Mouse (Mus musculus): ENCODE measurements at regions not wholly inside any gene's neighbourhood (a gene's known extent, or its start where the extent isn't known, plus 50 kb on each side); places are given as distances from the start of the nearest gene placed in this dataset.

DNA sequence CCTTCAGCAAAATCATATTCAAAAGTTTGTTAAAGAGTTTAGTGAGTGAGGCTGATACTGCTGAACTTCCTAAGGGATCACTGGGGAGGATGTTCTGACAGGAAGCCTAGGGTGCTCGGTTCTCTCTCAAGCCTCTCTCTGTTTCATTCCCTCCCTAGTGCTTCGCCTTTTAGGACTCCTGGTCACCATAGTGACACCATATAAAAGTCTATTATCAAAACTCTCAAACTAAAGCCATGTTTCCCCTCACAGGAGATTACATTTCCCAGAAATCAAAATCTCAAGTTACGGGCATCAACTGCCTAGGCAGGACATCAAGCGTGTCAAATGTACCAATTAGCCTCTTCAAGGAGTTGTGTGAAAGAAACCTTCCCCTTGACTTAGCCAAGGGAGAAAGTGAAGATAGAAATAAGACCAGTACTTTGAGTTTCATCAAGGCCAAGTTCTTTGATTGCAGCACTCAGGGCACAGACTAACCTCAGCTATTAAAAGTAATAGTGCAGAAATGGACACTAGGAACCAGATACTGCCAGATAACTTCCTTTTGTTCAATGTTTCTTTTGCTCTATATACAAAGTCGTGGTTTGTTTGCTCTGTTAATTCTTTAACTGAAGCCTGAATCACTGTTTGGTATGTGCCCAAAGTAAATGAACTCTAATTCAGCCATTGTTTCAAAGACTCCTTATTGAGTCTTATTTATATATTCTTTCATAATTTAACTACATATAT, 752.6 kb downstream of the Jrkl start:
- Histone ChIP-seq H3K27ac (no peak overlapping the region), H3K27me3 (no peaks in the 10 kb centered on the region), H3K36me3 (no peaks in the 10 kb centered on the region), H3K4me1 (no peaks in the 10 kb centered on the region), H3K9me3 (replicated peaks) (no peaks in the 10 kb centered on the region), H3K4me2 (replicated peaks) (no peak overlapping the region), H3K4me3 (no peak overlapping the region), H3K9ac (no peak overlapping the region)
- 74% methylated on average over 5 of the region's 5 CpGs for WGBS
- ATAC-seq (ENCODE audit: low FRiP score): no peak

DNA sequence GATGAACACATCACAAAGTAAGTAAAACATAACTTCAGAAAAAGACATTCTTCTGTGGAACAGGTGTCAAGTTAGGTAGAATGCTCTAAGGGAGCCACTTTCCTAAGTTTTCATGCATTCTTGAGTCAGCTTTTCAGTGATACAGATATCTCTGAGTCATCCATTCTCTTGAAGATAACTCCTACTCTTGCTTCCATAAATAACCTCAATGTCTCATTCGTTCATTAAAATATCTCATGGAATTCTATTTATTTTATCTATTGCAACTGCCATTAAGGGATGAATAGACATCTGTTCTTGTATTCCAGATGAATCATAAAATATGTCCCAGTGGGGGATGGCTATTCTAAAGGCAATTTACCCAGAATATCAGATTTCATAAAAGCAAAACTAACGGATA, 787.8 kb downstream of the Jrkl start:
- no peak overlapping the region for H3K9ac ChIP-seq
- H3K4me3 ChIP-seq: no peak overlapping the region
- no peak overlapping the region for H3K4me2 ChIP-seq (replicated peaks)
- no peaks in the 10 kb centered on the region for H3K4me1 ChIP-seq
- no peaks in the 10 kb centered on the region for H3K9me3 ChIP-seq (replicated peaks)
- H3K27ac ChIP-seq: no peak overlapping the region
- WGBS: 82% methylated on average over 2 of the region's 2 CpGs
- H3K36me3 ChIP-seq: no peaks in the 10 kb centered on the region
- H3K27me3 ChIP-seq: no peaks in the 10 kb centered on the region
- no peak for ATAC-seq (ENCODE audit: low FRiP score)

DNA sequence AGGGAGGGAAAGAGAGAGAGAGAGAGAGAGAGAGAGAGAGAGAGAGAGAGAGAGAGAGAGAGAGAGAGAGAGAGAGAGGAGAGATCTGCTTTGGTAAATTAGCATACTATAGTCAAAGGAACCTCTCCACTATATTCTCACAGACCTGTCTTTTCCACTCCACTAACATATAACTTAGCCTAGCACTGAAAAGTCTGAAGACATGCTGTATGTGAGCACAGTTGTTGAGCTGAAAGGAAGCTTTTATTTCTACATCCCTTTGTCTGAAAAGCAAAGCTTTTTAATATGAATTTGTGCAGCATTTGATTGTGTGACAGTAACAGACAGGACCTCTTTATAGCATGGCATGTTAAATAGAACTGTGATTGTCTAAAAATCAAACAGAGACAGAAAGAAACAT, 788.9 kb downstream of the Jrkl start:
- Histone ChIP-seq H3K27me3 (no peaks in the 10 kb centered on the region), H3K4me2 (replicated peaks) (no peak overlapping the region), H3K4me1 (no peaks in the 10 kb centered on the region), H3K9me3 (replicated peaks) (no peaks in the 10 kb centered on the region), H3K4me3 (no peak overlapping the region), H3K36me3 (no peaks in the 10 kb centered on the region), H3K9ac (no peak overlapping the region), H3K27ac (no peak overlapping the region)
- no peak for ATAC-seq (ENCODE audit: low FRiP score)

DNA sequence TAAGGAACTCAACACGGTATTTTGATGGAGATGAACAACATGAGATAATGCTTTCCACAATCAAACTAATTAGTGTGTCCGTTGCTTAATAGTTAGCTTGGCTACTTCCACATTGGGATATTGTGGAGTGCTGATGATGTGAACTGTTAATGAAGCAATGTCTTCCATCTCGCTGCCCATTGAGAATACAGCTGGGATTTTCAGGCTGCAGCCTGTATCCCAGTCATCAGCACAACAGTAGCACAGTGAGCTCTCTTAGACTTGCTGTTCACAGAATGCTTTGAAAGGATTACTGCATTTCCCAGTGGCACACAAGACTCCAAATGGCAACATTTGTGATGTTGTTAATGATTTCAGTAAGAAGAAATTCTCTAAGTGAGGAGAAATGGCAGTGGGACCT, 811.5 kb downstream of the Jrkl start:
- no peaks in the 10 kb centered on the region for H3K4me1 ChIP-seq

GRCm38 (mm10) chr9:12421906-12422305, 823.7 kb downstream of the Jrkl start:
- no peaks in the 10 kb centered on the region for H3K4me1 ChIP-seq
- no peak overlapping the region for H3K27ac ChIP-seq
- no peaks in the 10 kb centered on the region for H3K27me3 ChIP-seq
- no peak for ATAC-seq (ENCODE audit: low FRiP score)
- H3K9me3 ChIP-seq (replicated peaks): no peaks in the 10 kb centered on the region
- H3K4me2 ChIP-seq (replicated peaks): no peak overlapping the region
- no peaks in the 10 kb centered on the region for H3K36me3 ChIP-seq
- H3K9ac ChIP-seq: no peak overlapping the region
- H3K4me3 ChIP-seq: no peak overlapping the region
- WGBS: 94% methylated on average over 1 of the region's 1 CpGs

More for the DNA sequence above, 811.5 kb downstream of the Jrkl start:
- no peaks in the 10 kb centered on the region for H3K27me3 ChIP-seq
- H3K36me3 ChIP-seq: no peaks in the 10 kb centered on the region
- no peak overlapping the region for H3K4me2 ChIP-seq (replicated peaks)
- no peak overlapping the region for H3K27ac ChIP-seq
- H3K9ac ChIP-seq: no peak overlapping the region
- 76% methylated on average over 3 of the region's 3 CpGs for WGBS
- no peak overlapping the region for H3K4me3 ChIP-seq
- ATAC-seq (ENCODE audit: low FRiP score): no peak
- H3K9me3 ChIP-seq (replicated peaks): no peaks in the 10 kb centered on the region

DNA sequence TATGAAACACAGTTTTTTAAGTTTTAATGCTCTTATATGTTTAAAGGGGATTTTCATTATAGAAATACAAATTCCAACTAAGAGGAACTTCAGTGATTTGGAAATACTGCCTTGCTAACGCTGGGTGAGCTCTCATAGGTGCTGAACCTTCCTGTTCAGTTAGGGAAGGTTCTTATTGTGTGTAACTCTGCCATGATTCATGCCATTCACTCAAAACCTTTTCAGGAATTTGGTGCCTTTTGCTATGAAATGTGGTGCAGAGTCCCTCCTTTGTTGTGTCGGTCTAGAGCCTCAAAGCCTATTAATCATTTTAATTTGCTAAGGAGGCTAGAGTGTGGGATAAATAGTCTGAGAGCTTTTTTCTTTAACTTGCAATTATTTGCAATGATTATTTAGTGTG, 837.1 kb downstream of the Jrkl start:
- ATAC-seq (ENCODE audit: low FRiP score): no peak
- H3K4me3 ChIP-seq: no peak overlapping the region
- H3K36me3 ChIP-seq: no peaks in the 10 kb centered on the region
- H3K4me1 ChIP-seq: no peaks in the 10 kb centered on the region
- H3K9ac ChIP-seq: no peak overlapping the region
- no peak overlapping the region for H3K27ac ChIP-seq
- no peak overlapping the region for H3K4me2 ChIP-seq (replicated peaks)
- H3K9me3 ChIP-seq (replicated peaks): no peaks in the 10 kb centered on the region
- 63% methylated on average over 2 of the region's 2 CpGs for whole genome bisulfite sequencing
- H3K27me3 ChIP-seq: no peaks in the 10 kb centered on the region

DNA sequence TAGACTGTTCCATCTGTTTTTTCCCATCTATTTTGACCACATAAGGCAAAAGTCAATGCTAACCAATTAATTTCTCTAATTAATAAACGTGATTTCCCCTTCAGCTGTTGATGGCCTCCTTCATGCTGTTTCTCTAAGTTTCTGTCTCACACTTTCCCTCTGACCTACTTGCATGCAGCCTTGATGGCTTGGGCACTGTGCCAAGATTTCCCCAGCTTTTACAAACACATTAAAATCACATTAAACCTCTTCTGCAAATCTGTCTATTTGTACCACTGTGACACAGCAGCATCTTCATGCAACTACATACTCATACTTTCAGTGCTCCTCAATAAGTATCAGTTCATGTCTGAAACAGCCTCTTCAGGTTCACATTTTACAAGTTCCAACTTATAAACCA, 841.4 kb downstream of the Jrkl start:
- WGBS: 71% methylated on average over 1 of the region's 1 CpGs
- H3K4me2 ChIP-seq (replicated peaks): no peak overlapping the region
- no peaks in the 10 kb centered on the region for H3K36me3 ChIP-seq
- no peaks in the 10 kb centered on the region for H3K27me3 ChIP-seq
- no peak overlapping the region for H3K4me3 ChIP-seq
- H3K9ac ChIP-seq: no peak overlapping the region
- no peak overlapping the region for H3K27ac ChIP-seq
- no peaks in the 10 kb centered on the region for H3K4me1 ChIP-seq
- no peak for ATAC-seq (ENCODE audit: low FRiP score)
- no peaks in the 10 kb centered on the region for H3K9me3 ChIP-seq (replicated peaks)

DNA sequence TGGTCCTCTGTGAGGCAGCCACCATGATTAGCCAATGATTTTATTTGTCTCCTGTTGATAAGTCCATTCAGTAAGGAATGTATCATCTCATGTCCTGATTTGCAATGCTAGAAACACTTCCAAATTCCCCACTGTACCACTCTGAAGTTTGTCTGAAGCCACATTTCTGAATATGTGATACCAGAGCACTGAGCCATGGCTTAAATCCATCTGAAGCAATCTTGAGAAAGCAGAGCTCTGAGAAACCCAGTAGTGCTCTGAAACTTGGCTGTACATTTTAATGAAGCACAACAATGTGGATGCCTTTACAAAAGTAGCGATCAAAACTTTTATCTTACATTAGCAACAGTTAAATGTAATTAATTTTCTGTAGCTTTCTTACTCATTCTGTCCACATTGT, 850.0 kb downstream of the Jrkl start:
- WGBS: 88% methylated on average over 1 of the region's 1 CpGs
- H3K4me1 ChIP-seq: no peaks in the 10 kb centered on the region
- no peaks in the 10 kb centered on the region for H3K36me3 ChIP-seq
- no peak overlapping the region for H3K4me2 ChIP-seq (replicated peaks)
- no peaks in the 10 kb centered on the region for H3K9me3 ChIP-seq (replicated peaks)
- H3K27me3 ChIP-seq: no peaks in the 10 kb centered on the region
- no peak for ATAC-seq (ENCODE audit: low FRiP score)
- no peak overlapping the region for H3K27ac ChIP-seq
- no peak overlapping the region for H3K4me3 ChIP-seq
- no peak overlapping the region for H3K9ac ChIP-seq

GRCm38 (mm10) chr9:12380732-12381645, 864.6 kb downstream of the Jrkl start:
- peak; percentile 63; the same call in 1 of the 2 replicates for ATAC-seq (ENCODE audit: low FRiP score)
- Histone ChIP-seq H3K9me3 (replicated peaks) (no peaks in the 10 kb centered on the region), H3K4me1 (0 out of 2 replicates have a peak, but pooled peaks cover 2% of the 10 kb centered on the region), H3K27me3 (no peaks in the 10 kb centered on the region), H3K4me2 (replicated peaks) (no peak overlapping the region), H3K27ac (no peak overlapping the region), H3K36me3 (no peaks in the 10 kb centered on the region), H3K4me3 (no peak overlapping the region), H3K9ac (no peak overlapping the region)
- WGBS: 3% methylated on average over 4 of the region's 4 CpGs

GRCm38 (mm10) chr9:12380029-12380428, 865.6 kb downstream of the Jrkl start:
- Histone ChIP-seq H3K4me1 (0 out of 2 replicates have a peak, but pooled peaks cover 2% of the 10 kb centered on the region), H3K9ac (no peak overlapping the region), H3K36me3 (no peaks in the 10 kb centered on the region), H3K4me3 (no peak overlapping the region), H3K4me2 (replicated peaks) (no peak overlapping the region), H3K9me3 (replicated peaks) (no peaks in the 10 kb centered on the region), H3K27ac (no peak overlapping the region), H3K27me3 (no peaks in the 10 kb centered on the region)
- ATAC-seq (ENCODE audit: low FRiP score): no peak
- WGBS: 70% methylated on average over 2 of the region's 2 CpGs

DNA sequence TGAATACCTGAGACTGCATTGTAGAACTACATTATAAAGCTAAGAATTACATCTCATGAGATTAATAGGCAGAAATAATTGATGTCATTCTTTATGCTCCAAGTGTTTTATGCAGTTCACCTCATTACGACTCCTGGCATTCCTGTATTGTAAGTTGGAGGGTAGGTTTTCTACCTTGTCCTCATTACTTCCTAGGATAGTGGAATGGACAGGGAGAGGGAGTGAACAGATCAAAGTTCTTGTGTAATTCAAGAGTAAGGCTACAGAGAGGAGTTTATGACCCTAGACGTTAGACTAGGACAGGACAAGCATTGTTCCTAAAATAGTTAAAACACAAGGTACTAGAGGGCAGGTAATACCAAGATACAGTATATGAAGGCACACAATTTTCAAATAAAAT, 901.3 kb downstream of the Jrkl start:
- Histone ChIP-seq H3K27ac (no peak overlapping the region), H3K9me3 (replicated peaks) (no peaks in the 10 kb centered on the region), H3K27me3 (no peaks in the 10 kb centered on the region), H3K36me3 (no peaks in the 10 kb centered on the region), H3K4me2 (replicated peaks) (no peak overlapping the region), H3K4me1 (no peaks in the 10 kb centered on the region), H3K4me3 (no peak overlapping the region), H3K9ac (no peak overlapping the region)
- no peak for ATAC-seq (ENCODE audit: low FRiP score)
- WGBS: 81% methylated on average over 2 of the region's 2 CpGs

DNA sequence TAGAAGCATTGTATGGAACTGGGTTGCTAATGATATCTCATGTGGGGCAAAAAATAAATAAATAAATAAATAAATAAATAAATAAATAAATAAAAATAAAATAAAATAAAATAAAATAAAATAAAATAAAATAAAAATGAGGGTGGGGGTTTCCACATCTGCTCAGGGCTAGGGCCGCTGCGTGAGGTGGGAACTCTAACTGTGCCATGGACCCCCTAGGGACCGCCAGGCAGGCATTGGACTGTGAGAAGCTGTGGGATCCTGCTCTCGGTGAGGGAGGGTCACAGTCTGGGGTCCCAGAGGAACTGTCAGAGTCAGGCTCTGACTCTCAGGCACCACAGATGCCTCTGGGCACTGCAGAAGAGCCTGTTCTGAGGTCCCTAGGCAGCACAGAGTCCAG, 904.2 kb downstream of the Jrkl start:
- ATAC-seq (ENCODE audit: low FRiP score): no peak
- Histone ChIP-seq H3K4me2 (replicated peaks) (no peak overlapping the region), H3K9me3 (replicated peaks) (no peaks in the 10 kb centered on the region), H3K9ac (no peak overlapping the region), H3K4me1 (no peaks in the 10 kb centered on the region), H3K4me3 (no peak overlapping the region), H3K27me3 (no peaks in the 10 kb centered on the region), H3K27ac (no peak overlapping the region), H3K36me3 (no peaks in the 10 kb centered on the region)
- WGBS: 89% methylated on average over 4 of the region's 4 CpGs
